Mouse (Mus musculus) Patski (cell line): ENCODE data around the gene Cacna1d. TPM values are rescaled to one million over a fixed set of nuclear protein-coding genes. Genes with fewer than 3 reads are reported as not detected.

Source experiments
- ATAC-seq: fragments of 100-300 bp; one replicate; pipeline ENCODE4 v1.8.0; 2021
- CTCF ChIA-PET: fragments of 350-600 bp; sonication (Branson Sonifier 250); formaldehyde crosslinking; loops from one replicate; lab custom pipeline; 2022; ENCODE audit warnings: inconsistent platforms; lab: Charles Lee
- POLR2A ChIA-PET: fragments of 350-600 bp; sonication (Branson Sonifier 250); formaldehyde crosslinking; loops from one replicate; lab custom pipeline; 2022; ENCODE audit warnings: antibody characterized with exemption, inconsistent platforms; lab: Charles Lee
- DNase-seq: peaks from one replicate; pipeline ENCODE4 v3.0.0-alpha.2; 2011; ENCODE audit warnings: low read depth, low spot score
- H3K27me3 ChIP-seq: fragments of 371-371 bp; one replicate; pipeline ENCODE4 v1.5.1; 2021
- CTCF ChIP-seq: fragments of 100-300 bp; IDR thresholded peaks from one replicate; pipeline ENCODE4 v1.5.1; 2021
- in situ Hi-C: fragments of 300-500 bp; cut with MboI; formaldehyde crosslinking; loops from 3 replicates; pipeline ENCODE4 v1.11.1; 2018; ENCODE audit warnings: low pct_unique_long_range_greater_than_20kb, mixed read lengths
- polyA plus RNA-seq: library from polyadenylated mRNA; unstranded; gene quantifications from one replicate; pipeline ENCODE4 v1.2.3, GENCODE M21; 2021

Gene Cacna1d
- polyA plus RNA-seq, 1 experiment from 2014 or later, result 0.05 TPM

- CTCF ChIA-PET, result no interaction called here
- peaks cover 51% of the 10 kb centered on the region for H3K27me3 ChIP-seq
These were observed 136.5 kb downstream of the Cacna1d start for GRCm38 (mm10) chr14:30354761-30355160.

GRCm38 (mm10) chr14:30354127-30354463 is 137.2 kb downstream of the Cacna1d start:
- POLR2A ChIA-PET, result no interaction called here
- in situ Hi-C loops, result no loop called here
- CTCF ChIA-PET, result no interaction called here
- no peak for TF ChIP-seq CTCF
- DNase-seq (no peak), ATAC-seq (no peak)
- H3K27me3 ChIP-seq, result peaks cover 55% of the 10 kb centered on the region

More at GRCm38 (mm10) chr14:30354761-30355160, 136.5 kb downstream of the Cacna1d start:
- DNase-seq (no peak), ATAC-seq (no peak)
- POLR2A ChIA-PET, result interaction anchor here (0.5 kb wide), 1 partner anchor 9 kb away, joined by 4 read pairs; no protein-coding TSS in a partner anchor
- in situ Hi-C loops, result no loop called here
- TF ChIP-seq CTCF, result no peak

- peaks cover 58% of the 10 kb centered on the region for H3K27me3 ChIP-seq
- ATAC-seq (no peak), DNase-seq (no peak)
These were observed 137.7 kb downstream of the Cacna1d start for GRCm38 (mm10) chr14:30353291-30354126.

GRCm38 (mm10) chr14:30352951-30353270 is 138.3 kb downstream of the Cacna1d start:
- DNase-seq, result no peak
- TF ChIP-seq CTCF, result no peak
- ChIA-PET CTCF (no interaction called here), POLR2A (interaction anchor here (0.6 kb wide), 1 partner anchor 709 kb away, joined by 3 read pairs; no protein-coding TSS in a partner anchor)
- in situ Hi-C loops, result no loop called here
- no peak for ATAC-seq
- peaks cover 54% of the 10 kb centered on the region for H3K27me3 ChIP-seq

More at GRCm38 (mm10) chr14:30353291-30354126, 137.7 kb downstream of the Cacna1d start:
- TF ChIP-seq CTCF, result no peak
- ChIA-PET CTCF (no interaction called here), POLR2A (no interaction called here)
- in situ Hi-C loops, result no loop called here

- peaks cover 53% of the 10 kb centered on the region for H3K27me3 ChIP-seq
- no peak for TF ChIP-seq CTCF
- in situ Hi-C loops, result no loop called here
These were observed 138.9 kb downstream of the Cacna1d start for GRCm38 (mm10) chr14:30352061-30352950.

GRCm38 (mm10) chr14:30350285-30350684 is 141.0 kb downstream of the Cacna1d start:
- ChIA-PET CTCF (no interaction called here), POLR2A (no interaction called here)
- H3K27me3 ChIP-seq, result peaks cover 50% of the 10 kb centered on the region
- TF ChIP-seq CTCF, result no peak
- DNase-seq (no peak), ATAC-seq (no peak)
- in situ Hi-C loops, result no loop called here

More at GRCm38 (mm10) chr14:30352061-30352950, 138.9 kb downstream of the Cacna1d start:
- ChIA-PET POLR2A (interaction anchor here (0.6 kb wide), 1 partner anchor 708 kb away, joined by 3 read pairs; no protein-coding TSS in a partner anchor), CTCF (no interaction called here)
- no peak for DNase-seq
- ATAC-seq, result no peak

GRCm38 (mm10) chr14:30344948-30345865 is 146.0 kb downstream of the Cacna1d start:
- DNase-seq, result no peak

GRCm38 (mm10) chr14:30343740-30344139 is 147.5 kb downstream of the Cacna1d start:
- ATAC-seq, result no peak
- TF ChIP-seq CTCF, result no peak
- H3K27me3 ChIP-seq, result peaks cover 19% of the 10 kb centered on the region
- CTCF ChIA-PET, result interaction anchor here (1.2 to 1.4 kb wide), 2 partner anchors 11 to 15 kb away, joined by 3 to 4 read pairs; no protein-coding TSS in a partner anchor
- in situ Hi-C loops, result no loop called here
- POLR2A ChIA-PET, result no interaction called here
- DNase-seq, result no peak

More at GRCm38 (mm10) chr14:30344948-30345865, 146.0 kb downstream of the Cacna1d start:
- ChIA-PET CTCF (interaction anchor here (0.7 to 1.4 kb wide), 3 partner anchors 13 to 28 kb away, joined by 3 to 4 read pairs (median 3); no protein-coding TSS in a partner anchor), POLR2A (interaction anchor here (0.7 kb wide), 1 partner anchor 29 kb away, joined by 4 read pairs; no protein-coding TSS in a partner anchor)
- no peak for TF ChIP-seq CTCF
- in situ Hi-C loops, result no loop called here
- no peak for ATAC-seq
- H3K27me3 ChIP-seq, result peaks cover 26% of the 10 kb centered on the region

- TF ChIP-seq CTCF, result no peak
- CTCF ChIA-PET, result no interaction called here
- POLR2A ChIA-PET, result no interaction called here
- in situ Hi-C loops, result no loop called here
- H3K27me3 ChIP-seq, result peaks cover 32% of the 10 kb centered on the region
- ATAC-seq (no peak), DNase-seq (no peak)
These were observed 149.2 kb downstream of the Cacna1d start for GRCm38 (mm10) chr14:30341825-30342590.
